8 mouse cellular contexts compared by ENCODE assay signal in genomic region chr9:102545406-102546255, GRCm38 (mm10). TPM values are rescaled to one million over a fixed set of nuclear protein-coding genes. Genes with fewer than 3 reads are reported as not detected.
DNase-seq lines count a peak whose midpoint lies in the region; ATAC-seq and TF ChIP-seq lines count a peak whose summit lies in the region.

No protein-coding gene starts in this region.

- peaks cover 27% of the 10 kb centered on the region for H3K27me3 ChIP-seq in liver, embryonic 11.5 days (replicated peaks; ENCODE audit: control insufficient read depth, insufficient read depth, low read length)
- H3K27me3 ChIP-seq in liver, postnatal 0 days (ENCODE audit: insufficient read depth, low read length), result peaks cover 39% of the 10 kb centered on the region
- peaks cover 34% of the 10 kb centered on the region for H3K27me3 ChIP-seq in embryonic facial prominence, embryonic 15.5 days
- H3K27me3 ChIP-seq in limb, embryonic 10.5 days (ENCODE audit: low read depth, poor library complexity, severe bottlenecking), result peaks cover 84% of the 10 kb centered on the region
- 0 out of 2 replicates have a peak, but pooled peaks cover 5% of the 10 kb centered on the region for H3K27me3 ChIP-seq in neural tube, embryonic 15.5 days (replicated peaks)

- no peak for TF ChIP-seq EP300 in liver, postnatal 0 days (IDR thresholded peaks at IDR 0.05; ENCODE audit: low read depth)

- no peaks in the 10 kb centered on the region for H3K9me3 ChIP-seq in liver, embryonic 11.5 days (ENCODE audit: control insufficient read depth, low read length)
- no peaks in the 10 kb centered on the region for H3K9me3 ChIP-seq in liver, postnatal 0 days (ENCODE audit: low read length)
- no peaks in the 10 kb centered on the region for H3K9me3 ChIP-seq in embryonic facial prominence, embryonic 15.5 days (replicated peaks)
- no peaks in the 10 kb centered on the region for H3K9me3 ChIP-seq in limb, embryonic 10.5 days (replicated peaks)
- H3K9me3 ChIP-seq in neural tube, embryonic 15.5 days (replicated peaks), result no peaks in the 10 kb centered on the region

- no peak overlapping the region for H3K9ac ChIP-seq in liver, embryonic 11.5 days (ENCODE audit: low read depth, low read length)
- H3K9ac ChIP-seq in liver, postnatal 0 days (replicated peaks), result no peak overlapping the region
- H3K9ac ChIP-seq in embryonic facial prominence, embryonic 15.5 days, result no peak overlapping the region
- peak overlapping the region; percentile 60 for H3K9ac ChIP-seq in neural tube, embryonic 15.5 days (replicated peaks)

- ATAC-seq in liver, embryonic 11.5 days (replicated peaks; ENCODE audit: low FRiP score), result no peak
- ATAC-seq in liver, postnatal 0 days, result no peak
- ATAC-seq in embryonic facial prominence, embryonic 15.5 days (ENCODE audit: insufficient number of reproducible peaks, low FRiP score, low TSS enrichment, low read depth), result no peak
- peak; percentile 33; the same call in 1 of the 2 replicates for ATAC-seq in neural tube, embryonic 15.5 days (ENCODE audit: low FRiP score)

- no peaks in the 10 kb centered on the region for H3K36me3 ChIP-seq in liver, embryonic 11.5 days (ENCODE audit: control insufficient read depth, insufficient read depth, low read length)
- no peaks in the 10 kb centered on the region for H3K36me3 ChIP-seq in liver, postnatal 0 days (replicated peaks; ENCODE audit: insufficient read depth, low read length)
- H3K36me3 ChIP-seq in embryonic facial prominence, embryonic 15.5 days, result no peaks in the 10 kb centered on the region
- H3K36me3 ChIP-seq in limb, embryonic 10.5 days, result no peaks in the 10 kb centered on the region
- no peaks in the 10 kb centered on the region for H3K36me3 ChIP-seq in neural tube, embryonic 15.5 days

- no peak for DNase-seq in liver, embryonic 11.5 days (ENCODE audit: low spot score)
- no peak for DNase-seq in liver, postnatal 0 days
- DNase-seq in limb, embryonic 10.5 days (ENCODE audit: low spot score), result no peak
- DNase-seq in testis, postnatal 14 days (ENCODE audit: low spot score), result no peak
- no peak for DNase-seq in ovary, adult 18-20 months (ENCODE audit: low spot score)
- no peak for DNase-seq in cerebellum, adult 11 months

- H3K4me2 ChIP-seq in liver, embryonic 11.5 days, result peak overlapping the region; percentile 23; the same call in 1 of the 2 replicates
- H3K4me2 ChIP-seq in liver, postnatal 0 days (ENCODE audit: low read depth, low read length), result no peak overlapping the region
- H3K4me2 ChIP-seq in embryonic facial prominence, embryonic 15.5 days (replicated peaks), result peak overlapping the region; percentile 62
- H3K4me2 ChIP-seq in neural tube, embryonic 15.5 days, result peak overlapping the region; percentile 78

- no peak overlapping the region for H3K4me3 ChIP-seq in liver, embryonic 11.5 days (ENCODE audit: low read depth, low read length)
- H3K4me3 ChIP-seq in liver, postnatal 0 days (ENCODE audit: low read depth, low read length), result no peak overlapping the region
- H3K4me3 ChIP-seq in embryonic facial prominence, embryonic 15.5 days (replicated peaks), result 0 out of 2 replicates have a peak overlapping the region, but pooled peaks have one; percentile 37
- H3K4me3 ChIP-seq in limb, embryonic 10.5 days, result peak overlapping the region; percentile 48
- H3K4me3 ChIP-seq in neural tube, embryonic 15.5 days (replicated peaks), result peak overlapping the region; percentile 37; the same call in 1 of the 2 replicates

- TF ChIP-seq CTCF in liver, postnatal 0 days (IDR thresholded peaks at IDR 0.05; ENCODE audit: low read depth), result no peak

- no peaks in the 10 kb centered on the region for H3K4me1 ChIP-seq in liver, embryonic 11.5 days (replicated peaks; ENCODE audit: control insufficient read depth, insufficient read depth, low read length)
- peaks cover 3% of the 10 kb centered on the region; the same call in 1 of the 2 replicates for H3K4me1 ChIP-seq in liver, postnatal 0 days (ENCODE audit: insufficient read depth)
- peaks cover 16% of the 10 kb centered on the region for H3K4me1 ChIP-seq in embryonic facial prominence, embryonic 15.5 days
- peaks cover 25% of the 10 kb centered on the region for H3K4me1 ChIP-seq in limb, embryonic 10.5 days
- H3K4me1 ChIP-seq in neural tube, embryonic 15.5 days, result peaks cover 41% of the 10 kb centered on the region

- no peak overlapping the region for H3K27ac ChIP-seq in liver, embryonic 11.5 days (ENCODE audit: low read depth, low read length)
- H3K27ac ChIP-seq in liver, postnatal 0 days (ENCODE audit: low read depth), result no peak overlapping the region
- no peak overlapping the region for H3K27ac ChIP-seq in embryonic facial prominence, embryonic 15.5 days (replicated peaks)
- peak overlapping the region; percentile 21; the same call in 1 of the 2 replicates for H3K27ac ChIP-seq in limb, embryonic 10.5 days
- H3K27ac ChIP-seq in neural tube, embryonic 15.5 days (replicated peaks), result peak overlapping the region; percentile 93

- WGBS in liver, embryonic 11.5 days, result 36% methylated on average over 22 of the region's 22 CpGs
- WGBS in liver, postnatal 0 days (ENCODE audit: insufficient replicate concordance), result 25% methylated on average over 22 of the region's 22 CpGs
- 36% methylated on average over 22 of the region's 22 CpGs for WGBS in embryonic facial prominence, embryonic 15.5 days
- WGBS in limb, embryonic 10.5 days, result 30% methylated on average over 22 of the region's 22 CpGs
- WGBS in neural tube, embryonic 15.5 days, result 6% methylated on average over 22 of the region's 22 CpGs

RNA-seq across cellular contexts. Expression of gene Ky, which starts 40.1 kb away (rescaled TPM):
- polyA plus RNA-seq in liver, embryonic 11.5 days (2014; fragmentation: Nextera tagmentation; extraction: Ambion mirVana), result not detected in 2 replicates
- not detected in 2 replicates for polyA plus RNA-seq in liver, postnatal 0 days (2015; fragmentation: Nextera tagmentation; extraction: Ambion mirVana)
- polyA plus RNA-seq in embryonic facial prominence, embryonic 15.5 days (2015; fragmentation: Nextera tagmentation; extraction: Ambion mirVana), result 0.68 and 1.8 TPM in 2 replicates
- 0.03 and 0.06 TPM in 2 replicates for polyA plus RNA-seq in limb, embryonic 10.5 days (2016; fragmentation: Nextera tagmentation; extraction: Ambion mirVana)
- polyA plus RNA-seq in neural tube, embryonic 15.5 days (2015; fragmentation: Nextera tagmentation; extraction: Ambion mirVana), result 0.70 and 1.5 TPM in 2 replicates

Comparison
In these comparisons a context has a peak if more than half of its experiments do, and no peak if none do; other contexts are left out.
1. H3K27ac ChIP-seq: peak in limb, embryonic 10.5 days (single experiment) and neural tube, embryonic 15.5 days (single experiment); none in liver, embryonic 11.5 days (single experiment), liver, postnatal 0 days (single experiment) and embryonic facial prominence, embryonic 15.5 days (single experiment).
2. H3K4me3 ChIP-seq: peak in embryonic facial prominence, embryonic 15.5 days (single experiment), limb, embryonic 10.5 days (single experiment) and neural tube, embryonic 15.5 days (single experiment); none in liver, embryonic 11.5 days (single experiment) and liver, postnatal 0 days (single experiment).